Mouse (Mus musculus): ENCODE measurements at regions not wholly inside any gene's neighbourhood (a gene's known extent, or its start where the extent isn't known, plus 50 kb on each side); places are given as distances from the start of the nearest gene placed in this dataset.

DNA sequence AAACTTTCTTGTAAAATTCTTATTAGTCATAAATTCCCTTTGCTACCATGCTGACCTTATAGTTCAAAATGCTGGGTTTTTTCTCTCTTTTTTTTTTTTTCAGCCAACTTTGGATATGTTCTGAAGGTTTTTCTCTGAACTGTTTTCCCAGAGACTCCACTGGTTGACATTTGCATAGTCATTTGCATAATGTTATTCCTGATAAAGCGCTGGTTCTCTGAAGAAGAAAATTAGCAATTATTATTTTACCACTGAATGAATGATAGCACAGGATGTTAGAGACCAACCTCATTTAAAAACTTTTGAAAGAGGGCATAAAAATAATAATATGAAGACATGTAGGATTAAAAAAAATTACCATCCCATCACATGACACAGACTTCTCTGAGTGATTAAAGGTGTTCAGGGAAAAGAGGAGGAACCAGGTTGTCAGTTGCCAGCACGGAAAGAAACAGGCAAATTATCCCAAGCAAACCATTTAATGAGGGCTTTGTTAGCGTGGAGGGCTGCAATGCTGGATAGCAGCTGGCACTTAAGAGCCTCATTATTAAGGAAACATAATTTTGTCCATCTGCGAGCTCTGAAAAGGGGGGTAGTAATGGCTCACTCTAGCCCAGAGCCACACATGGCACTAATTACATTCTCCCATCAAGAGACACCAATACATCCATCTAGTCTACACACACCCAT, 171.9 kb upstream of the Nabp1 start:
- ATAC-seq (peak; percentile 97), DNase-seq (peak; percentile 69)

DNA sequence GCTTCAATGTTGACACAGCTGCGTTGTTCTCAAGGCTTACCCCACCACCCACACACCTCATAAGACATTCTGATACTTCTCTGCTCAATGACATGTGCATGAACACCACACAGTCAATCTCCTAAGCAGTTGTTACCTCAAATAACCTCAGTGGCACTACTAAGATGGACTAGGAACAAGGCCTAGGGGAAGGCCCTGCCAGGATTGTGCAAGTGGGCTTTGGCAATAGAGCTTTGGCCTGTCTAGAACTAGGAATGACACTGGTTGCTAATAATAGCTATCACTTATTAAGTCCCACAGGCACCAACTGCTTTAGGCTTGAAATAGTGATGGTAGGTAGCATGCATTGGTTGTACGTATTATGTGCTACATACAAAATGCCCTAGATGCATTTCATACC, 169.7 kb upstream of the Nabp1 start:
- Histone ChIP-seq H3K9ac (no peak overlapping the region), H3K9me3 (ENCODE audit: low read length) (no peaks in the 10 kb centered on the region), H3K4me1 (ENCODE audit: insufficient read depth) (no peaks in the 10 kb centered on the region), H3K36me3 (ENCODE audit: insufficient read depth) (no peaks in the 10 kb centered on the region), H3K4me2 (ENCODE audit: low read depth) (no peak overlapping the region), H3K27me3 (ENCODE audit: insufficient read depth, low read length) (no peaks in the 10 kb centered on the region), H3K27ac (ENCODE audit: low read depth, low read length) (no peak overlapping the region), H3K4me3 (ENCODE audit: low read depth, low read length) (no peak overlapping the region)
- ATAC-seq (no peak), DNase-seq (no peak)
- WGBS: 87% methylated on average over 2 of the region's 2 CpGs
- no peak for TF ChIP-seq CTCF (IDR thresholded peaks at IDR 0.05; ENCODE audit: low read depth)

More for the DNA sequence above, 171.9 kb upstream of the Nabp1 start:
- no peak for TF ChIP-seq CTCF (IDR thresholded peaks at IDR 0.05; ENCODE audit: low read depth)
- H3K27ac ChIP-seq (ENCODE audit: low read depth, low read length): peak overlapping the region; percentile 67
- H3K9ac ChIP-seq: no peak overlapping the region
- H3K4me3 ChIP-seq (ENCODE audit: low read depth, low read length): no peak overlapping the region
- 6% methylated on average over 4 of the region's 4 CpGs for WGBS
- H3K4me1 ChIP-seq (ENCODE audit: insufficient read depth): no peaks in the 10 kb centered on the region
- no peaks in the 10 kb centered on the region for H3K9me3 ChIP-seq (ENCODE audit: low read length)
- H3K36me3 ChIP-seq (ENCODE audit: insufficient read depth): no peaks in the 10 kb centered on the region
- H3K27me3 ChIP-seq (ENCODE audit: insufficient read depth, low read length): no peaks in the 10 kb centered on the region
- no peak overlapping the region for H3K4me2 ChIP-seq (ENCODE audit: low read depth)

DNA sequence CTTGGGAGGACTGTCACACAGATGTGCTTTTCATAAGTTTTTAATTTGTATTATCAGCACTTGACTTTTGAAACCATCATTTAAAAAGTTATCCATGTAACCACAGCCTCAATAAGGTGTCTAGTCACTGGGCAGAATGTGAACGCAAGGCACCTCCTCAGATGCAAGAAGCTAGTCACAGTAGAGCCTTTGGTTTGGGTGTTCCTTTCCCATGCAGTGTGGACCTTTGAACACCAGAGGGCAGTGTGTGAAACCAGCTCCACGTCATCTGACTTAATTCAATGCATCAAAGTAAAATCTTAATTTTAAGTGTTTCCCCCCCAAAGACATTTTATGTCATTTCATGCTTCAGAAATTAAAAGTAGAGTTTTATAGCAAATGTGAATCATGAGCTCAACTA, 166.2 kb upstream of the Nabp1 start:
- peak; percentile 48; the same call in 1 of the 2 replicates for ATAC-seq
- H3K4me3 ChIP-seq (ENCODE audit: low read depth, low read length): no peak overlapping the region

DNA sequence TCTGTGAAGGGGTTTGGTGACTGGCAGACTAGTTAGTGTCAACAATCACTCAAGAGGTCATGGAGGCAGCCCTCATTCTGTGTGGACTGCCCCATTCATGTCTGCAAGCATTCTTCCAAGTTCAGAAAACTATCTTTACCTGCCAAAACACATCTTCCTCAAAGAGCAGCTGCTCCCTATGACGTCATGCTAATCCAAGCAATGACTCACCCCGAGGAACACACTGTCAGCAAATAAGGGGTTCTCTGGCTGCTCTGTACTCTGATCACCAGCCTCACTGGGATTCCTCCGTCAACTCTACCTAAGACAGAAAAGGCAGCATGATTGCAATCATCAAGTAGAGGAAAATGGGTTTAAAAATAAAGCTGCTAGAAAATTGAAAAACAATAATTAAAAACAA, 165.4 kb upstream of the Nabp1 start:
- Histone ChIP-seq H3K4me1 (ENCODE audit: insufficient read depth) (no peaks in the 10 kb centered on the region), H3K36me3 (ENCODE audit: insufficient read depth) (no peaks in the 10 kb centered on the region), H3K4me3 (ENCODE audit: low read depth, low read length) (no peak overlapping the region), H3K27ac (ENCODE audit: low read depth, low read length) (no peak overlapping the region), H3K9ac (no peak overlapping the region), H3K4me2 (ENCODE audit: low read depth) (no peak overlapping the region), H3K9me3 (ENCODE audit: low read length) (no peaks in the 10 kb centered on the region), H3K27me3 (ENCODE audit: insufficient read depth, low read length) (no peaks in the 10 kb centered on the region)
- WGBS: 29% methylated on average over 3 of the region's 3 CpGs
- TF ChIP-seq CTCF (IDR thresholded peaks at IDR 0.05; ENCODE audit: low read depth): no peak
- no peak for ATAC-seq
- DNase-seq: no peak

More for the DNA sequence above, 166.2 kb upstream of the Nabp1 start:
- WGBS: 25% methylated on average over 2 of the region's 2 CpGs
- peak; percentile 90 for TF ChIP-seq CTCF (IDR thresholded peaks at IDR 0.05; ENCODE audit: low read depth)
- no peak overlapping the region for H3K4me2 ChIP-seq (ENCODE audit: low read depth)
- H3K9ac ChIP-seq: no peak overlapping the region
- no peaks in the 10 kb centered on the region for H3K36me3 ChIP-seq (ENCODE audit: insufficient read depth)
- H3K4me1 ChIP-seq (ENCODE audit: insufficient read depth): no peaks in the 10 kb centered on the region
- DNase-seq: peak; percentile 88
- H3K27ac ChIP-seq (ENCODE audit: low read depth, low read length): no peak overlapping the region
- H3K27me3 ChIP-seq (ENCODE audit: insufficient read depth, low read length): no peaks in the 10 kb centered on the region
- H3K9me3 ChIP-seq (ENCODE audit: low read length): no peaks in the 10 kb centered on the region

DNA sequence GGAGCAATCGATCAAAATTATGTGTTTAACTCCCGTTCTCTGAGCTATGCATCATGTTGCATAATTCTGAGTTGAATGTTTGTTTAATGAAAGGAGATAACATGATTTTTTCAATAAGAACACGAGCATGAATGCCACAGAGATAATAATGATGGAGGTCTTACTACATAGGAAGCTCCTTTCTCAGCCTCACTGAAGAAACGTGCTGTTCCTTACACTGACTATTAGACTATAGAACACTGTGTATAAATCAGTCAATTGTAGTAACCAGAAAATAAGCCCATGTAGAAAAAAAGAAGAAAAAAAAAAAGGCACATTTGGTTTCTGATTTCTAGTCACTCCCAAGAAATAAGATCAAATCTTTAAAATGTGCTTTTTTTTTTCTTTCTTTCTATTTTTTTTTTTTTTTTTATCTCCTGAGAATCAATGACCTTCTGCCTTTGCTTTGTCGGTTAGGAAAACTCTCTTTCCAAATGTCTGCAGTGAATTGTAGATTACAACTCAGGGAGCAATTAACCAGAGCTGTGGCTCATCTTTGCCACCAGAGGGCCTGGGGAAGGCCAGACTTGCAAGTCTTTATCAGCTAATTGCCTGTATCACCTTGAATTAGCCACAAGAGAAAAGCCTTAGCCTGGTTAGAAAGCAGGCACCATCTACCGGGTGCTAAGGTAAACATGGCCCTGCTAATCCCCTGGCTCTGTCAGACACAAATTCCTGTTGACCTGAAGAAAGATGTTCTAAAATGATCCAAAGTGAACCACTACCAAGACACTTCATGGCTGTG, 160.5 kb upstream of the Nabp1 start:
- no peaks in the 10 kb centered on the region for H3K4me1 ChIP-seq (ENCODE audit: insufficient read depth)
- 61% methylated on average over 6 of the region's 6 CpGs for WGBS

DNA sequence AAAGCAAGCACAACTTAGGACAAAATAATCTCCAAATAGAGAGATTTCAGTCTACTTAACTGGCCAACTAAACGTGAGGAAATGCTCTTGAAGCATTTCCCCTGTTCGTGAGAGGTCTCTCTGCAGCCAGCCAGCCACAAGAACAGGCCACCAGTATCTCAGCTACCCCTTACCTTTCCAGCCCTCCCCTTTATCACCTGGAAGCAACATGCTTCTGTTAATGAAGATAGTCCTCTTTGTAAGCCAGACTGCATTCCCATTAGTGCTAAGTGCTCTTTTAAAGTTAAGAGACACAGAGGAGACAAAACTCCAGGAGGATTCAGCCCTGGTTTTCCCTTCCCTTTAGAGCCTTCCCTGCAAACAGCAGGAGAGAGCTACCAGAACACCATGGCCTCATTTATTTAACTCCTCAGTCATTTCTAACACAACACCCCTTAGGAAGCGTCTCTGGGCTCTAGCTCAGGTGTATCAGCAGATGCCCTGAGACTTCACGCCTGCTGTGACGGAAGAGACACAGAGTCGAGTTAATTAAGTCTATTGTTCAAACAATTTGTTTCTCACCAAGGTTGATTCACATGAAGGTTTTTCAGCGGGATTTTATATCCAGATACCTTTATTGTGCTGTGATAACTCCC, 157.8 kb upstream of the Nabp1 start:
- Histone ChIP-seq H3K36me3 (ENCODE audit: insufficient read depth) (no peaks in the 10 kb centered on the region), H3K9me3 (ENCODE audit: low read length) (no peaks in the 10 kb centered on the region), H3K27ac (ENCODE audit: low read depth, low read length) (no peak overlapping the region), H3K4me2 (ENCODE audit: low read depth) (no peak overlapping the region), H3K4me1 (ENCODE audit: insufficient read depth) (no peaks in the 10 kb centered on the region), H3K4me3 (ENCODE audit: low read depth, low read length) (no peak overlapping the region), H3K27me3 (ENCODE audit: insufficient read depth, low read length) (no peaks in the 10 kb centered on the region), H3K9ac (no peak overlapping the region)
- DNase-seq: no peak
- TF ChIP-seq CTCF (IDR thresholded peaks at IDR 0.05; ENCODE audit: low read depth): no peak
- WGBS: 46% methylated on average over 7 of the region's 7 CpGs
- ATAC-seq: no peak

More for the DNA sequence above, 160.5 kb upstream of the Nabp1 start:
- H3K27ac ChIP-seq (ENCODE audit: low read depth, low read length): no peak overlapping the region
- no peaks in the 10 kb centered on the region for H3K36me3 ChIP-seq (ENCODE audit: insufficient read depth)
- TF ChIP-seq CTCF (IDR thresholded peaks at IDR 0.05; ENCODE audit: low read depth): no peak
- ATAC-seq (no peak), DNase-seq (no peak)
- no peak overlapping the region for H3K4me3 ChIP-seq (ENCODE audit: low read depth, low read length)
- no peak overlapping the region for H3K4me2 ChIP-seq (ENCODE audit: low read depth)
- H3K9me3 ChIP-seq (ENCODE audit: low read length): no peaks in the 10 kb centered on the region
- H3K9ac ChIP-seq: no peak overlapping the region
- H3K27me3 ChIP-seq (ENCODE audit: insufficient read depth, low read length): no peaks in the 10 kb centered on the region

DNA sequence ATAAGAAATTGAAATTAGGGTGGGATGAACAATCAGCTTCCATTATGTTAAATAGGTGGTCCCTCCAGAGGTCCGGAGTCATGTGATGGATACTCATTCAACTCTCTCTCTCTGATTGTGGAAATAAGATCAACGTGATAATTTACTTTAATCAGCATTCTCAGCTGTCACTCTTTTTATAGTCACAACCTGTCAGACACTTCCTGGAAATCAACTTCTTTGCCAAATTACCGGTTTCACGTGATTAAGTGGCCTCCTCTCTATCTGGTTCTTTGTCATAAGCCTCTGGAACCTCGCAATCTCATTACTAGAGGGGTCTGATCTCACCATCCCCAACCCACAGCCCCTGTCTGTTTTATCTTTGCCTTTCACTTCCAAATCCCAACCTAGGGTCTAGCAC, 155.6 kb upstream of the Nabp1 start:
- no peak overlapping the region for H3K27ac ChIP-seq (ENCODE audit: low read depth, low read length)
- H3K9me3 ChIP-seq (ENCODE audit: low read length): no peaks in the 10 kb centered on the region
- no peaks in the 10 kb centered on the region for H3K36me3 ChIP-seq (ENCODE audit: insufficient read depth)
- WGBS: 29% methylated on average over 5 of the region's 5 CpGs
- H3K27me3 ChIP-seq (ENCODE audit: insufficient read depth, low read length): no peaks in the 10 kb centered on the region
- H3K4me1 ChIP-seq (ENCODE audit: insufficient read depth): no peaks in the 10 kb centered on the region
- ATAC-seq (0 out of 2 replicates have a peak, but pooled peaks have one; percentile 32), DNase-seq (no peak)
- no peak overlapping the region for H3K4me2 ChIP-seq (ENCODE audit: low read depth)
- TF ChIP-seq CTCF (IDR thresholded peaks at IDR 0.05; ENCODE audit: low read depth): no peak
- no peak overlapping the region for H3K4me3 ChIP-seq (ENCODE audit: low read depth, low read length)
- no peak overlapping the region for H3K9ac ChIP-seq

All from forebrain, postnatal 0 days (tissue).